Mouse (Mus musculus) forebrain, embryonic 11.5 days (tissue): ENCODE results near the gene Rnf138rt1. TPM values are rescaled to one million over a fixed set of nuclear protein-coding genes. Genes with fewer than 3 reads are reported as not detected.

Source experiments
- ATAC-seq: fragments of 200-750 bp; cut with Nextera tagmentation; replicated peaks from 2 replicates; pipeline ENCODE4 v1.8.0; 2017; ENCODE audit warnings: moderate TSS enrichment; ENCODE audit not compliant: low FRiP score
- DNase-seq: peaks from one replicate; pipeline ENCODE4 v3.0.0-alpha.2; 2017; ENCODE audit warnings: low spot score
- H3K27ac ChIP-seq: fragments of 300-500 bp; sonication (generic); 2 replicates; pipeline ENCODE4 v1.5.1; 2014; ENCODE audit warnings: low read depth, low read length
- H3K27me3 ChIP-seq: fragments of 300-500 bp; sonication (generic); 2 replicates; pipeline ENCODE4 v1.6.1; 2014; ENCODE audit warnings: mild to moderate bottlenecking, low read length, mixed read lengths; ENCODE audit not compliant: control insufficient read depth, insufficient read depth
- H3K36me3 ChIP-seq: fragments of 300-500 bp; sonication (generic); 2 replicates; pipeline ENCODE4 v1.6.1; 2014; ENCODE audit warnings: mild to moderate bottlenecking, low read length, moderate library complexity, mixed read lengths; ENCODE audit not compliant: control insufficient read depth, insufficient read depth
- H3K4me1 ChIP-seq: fragments of 300-500 bp; sonication (generic); replicated peaks from 2 replicates; pipeline ENCODE4 v1.6.1; 2014; ENCODE audit warnings: low read length, mixed read lengths; ENCODE audit not compliant: control insufficient read depth, insufficient read depth
- H3K4me2 ChIP-seq: fragments of 300-500 bp; sonication (generic); 2 replicates; pipeline ENCODE4 v1.6.1; 2014; ENCODE audit warnings: low read depth, mild to moderate bottlenecking, low read length, moderate library complexity, mixed read lengths; ENCODE audit not compliant: severe bottlenecking
- H3K4me3 ChIP-seq: fragments of 300-500 bp; sonication (generic); 2 replicates; pipeline ENCODE4 v1.5.1; 2014; ENCODE audit warnings: low read depth, low read length
- H3K9ac ChIP-seq: fragments of 300-500 bp; sonication (generic); 2 replicates; pipeline ENCODE4 v1.6.1; 2014; ENCODE audit warnings: low read length
- H3K9me3 ChIP-seq: fragments of 300-500 bp; sonication (generic); 2 replicates; pipeline ENCODE4 v1.6.1; 2016; ENCODE audit warnings: low read length, mixed read lengths; ENCODE audit not compliant: control insufficient read depth
- WGBS: fragments of 180-500 bp; shearing (Covaris S2); extraction: QIAGEN DNeasy Blood & Tissue Kit; methylation state at CpG from one replicate; pipeline ENCODE4 v1.1.7; 2014; 5-methylcytosine and 5-hydroxymethylcytosine counted together
- polyA plus RNA-seq: library from polyadenylated mRNA; unstranded; fragments of >200 nt; fragmentation: Nextera tagmentation; extraction: Ambion mirVana; gene quantifications from 2 replicates; pipeline ENCODE4 v1.2.1, GENCODE M21; 2014

Gene Rnf138rt1
- polyA plus RNA-seq, result 0.47 and 0.68 TPM in 2 replicates

DNA sequence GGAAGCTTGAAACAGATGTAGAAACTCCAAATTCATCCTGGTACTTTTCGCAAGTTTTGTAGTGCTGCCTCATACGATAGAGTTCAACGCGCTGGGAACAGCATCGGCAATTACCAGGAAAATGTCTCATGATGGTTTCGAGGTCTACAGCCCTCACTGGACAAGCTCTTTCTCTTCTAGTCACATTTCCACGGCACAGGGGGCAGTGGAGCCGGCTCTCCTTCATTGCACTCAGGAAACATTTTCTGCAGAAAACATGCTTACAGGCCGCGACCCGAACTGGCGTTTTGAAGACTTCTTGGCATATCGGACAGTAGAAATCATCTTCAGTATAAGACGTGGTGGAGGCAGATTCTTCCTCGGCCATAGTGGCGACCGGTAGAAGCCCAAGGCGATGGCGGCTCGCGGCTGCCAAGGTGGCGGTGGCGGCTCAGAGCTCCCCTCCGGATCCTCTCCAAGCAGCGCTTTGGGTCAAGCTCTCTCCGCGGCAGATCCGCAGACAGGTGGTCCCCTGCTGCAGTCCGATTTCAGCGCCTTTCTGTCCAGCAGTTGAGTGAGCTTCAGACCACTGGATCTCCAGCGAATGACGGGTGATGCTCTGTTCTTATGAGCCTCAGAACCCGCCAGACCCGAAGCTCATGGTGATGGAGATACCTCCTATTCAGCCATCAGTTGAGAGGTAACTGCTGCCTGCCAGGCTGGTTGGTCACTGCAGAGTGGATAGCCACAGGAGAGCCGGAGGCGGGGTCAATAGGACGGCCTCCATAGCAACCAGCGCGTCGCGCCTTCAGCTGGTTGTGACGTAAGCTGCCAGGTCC is at the start of gene Rnf138rt1:
Gene Rnf138rt1 (minus strand): TSS at position 713 of the 818 bp plus-strand sequence.
- ATAC-seq, result peak; percentile 89
- DNase-seq, result peak; percentile 57
- H3K4me1 ChIP-seq, result no peaks in the 10 kb centered on the region
- peak within 1 kb of the TSS; percentile 55 for H3K4me2 ChIP-seq
- H3K9me3 ChIP-seq, result no peaks in the 10 kb centered on the region
- whole genome bisulfite sequencing, result 27% methylated on average over 42 of the region's 42 CpGs
- H3K27ac ChIP-seq, result no peak within 1 kb of the TSS
- no peak within 1 kb of the TSS; the same call in 1 of the 2 replicates for H3K9ac ChIP-seq
- peak within 1 kb of the TSS; percentile 34 for H3K4me3 ChIP-seq
- H3K36me3 ChIP-seq, result no peaks in the 10 kb centered on the region
- H3K27me3 ChIP-seq, result peaks cover 9% of the 10 kb centered on the region

DNA sequence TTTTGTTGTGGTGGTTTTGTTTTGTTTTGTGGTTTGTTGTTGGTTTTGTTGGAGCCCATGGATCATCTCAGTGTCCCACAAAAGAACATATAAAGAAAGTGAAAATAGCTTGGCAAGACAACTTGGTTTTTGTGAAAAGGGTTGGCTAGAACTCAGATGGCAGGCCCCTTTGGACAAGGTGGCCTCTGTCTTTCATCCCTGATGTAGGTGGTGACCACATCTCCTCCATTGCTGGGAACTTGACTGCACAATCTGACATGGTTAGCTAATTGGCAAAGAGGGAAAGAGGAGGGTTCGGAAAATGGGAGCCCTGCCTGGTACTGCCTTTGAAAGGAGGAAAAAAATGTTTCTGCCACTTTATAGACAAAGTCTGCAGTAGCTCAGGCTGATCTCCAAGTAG is 46.1 kb upstream of the Rnf138rt1 start:
- WGBS, result 80% methylated on average over 1 of the region's 1 CpGs
- Histone ChIP-seq H3K27ac (no peak overlapping the region), H3K4me2 (no peak overlapping the region), H3K9me3 (no peaks in the 10 kb centered on the region), H3K4me3 (no peak overlapping the region), H3K4me1 (no peaks in the 10 kb centered on the region), H3K9ac (no peak overlapping the region), H3K36me3 (no peaks in the 10 kb centered on the region), H3K27me3 (no peaks in the 10 kb centered on the region; the same call in 1 of the 2 replicates)
- ATAC-seq (no peak), DNase-seq (no peak)

DNA sequence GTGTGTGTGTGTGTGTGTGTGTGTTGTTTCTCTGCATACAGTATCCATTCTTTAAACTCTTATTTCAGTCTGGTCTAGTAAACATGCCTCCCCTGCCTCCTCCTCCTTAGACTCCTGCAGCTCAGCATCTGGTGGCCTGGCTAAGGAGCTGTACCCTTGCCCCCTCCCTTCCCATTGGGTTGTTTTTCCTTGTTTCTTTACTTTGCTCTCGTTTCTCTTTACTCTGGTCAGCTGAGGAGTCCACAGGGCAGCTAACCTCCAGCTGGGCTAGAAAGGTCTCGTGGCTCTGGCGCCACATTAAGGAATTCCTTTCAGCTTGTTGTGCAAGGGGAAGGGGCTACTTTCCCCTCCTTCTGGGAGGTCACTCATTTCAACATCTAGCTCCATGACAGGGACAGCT is 5.2 kb upstream of the Rnf138rt1 start:
- Histone ChIP-seq H3K9ac (no peak overlapping the region), H3K27ac (no peak overlapping the region), H3K4me3 (no peak overlapping the region), H3K27me3 (peaks cover 6% of the 10 kb centered on the region; the same call in 1 of the 2 replicates), H3K9me3 (no peaks in the 10 kb centered on the region), H3K36me3 (no peaks in the 10 kb centered on the region), H3K4me2 (no peak overlapping the region), H3K4me1 (no peaks in the 10 kb centered on the region)
- DNase-seq (no peak), ATAC-seq (no peak)
- 44% methylated on average over 3 of the region's 3 CpGs for WGBS

DNA sequence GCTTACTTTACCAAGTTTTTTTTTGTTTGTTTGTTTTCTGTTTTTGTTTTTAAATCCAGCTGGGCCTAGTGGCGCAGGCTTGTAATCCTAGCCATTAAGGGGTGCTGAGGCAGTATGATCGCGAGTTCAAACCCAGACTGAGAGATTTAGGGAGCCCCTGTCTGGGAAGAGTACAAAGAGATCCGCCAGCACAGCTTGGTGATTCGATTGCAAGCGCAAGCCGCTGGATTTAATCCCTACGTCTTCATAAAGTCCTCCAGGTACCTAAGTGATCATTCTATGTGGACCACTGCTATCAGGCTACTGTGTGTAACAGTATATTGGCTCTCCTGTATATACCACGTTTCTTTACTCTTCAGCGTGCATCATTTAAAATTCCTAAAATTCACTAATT is 303 bp upstream of the Rnf138rt1 start:
- DNase-seq (no peak), ATAC-seq (0 out of 2 replicates have a peak, but pooled peaks have one; percentile 6)
- H3K4me3 ChIP-seq, result peak overlapping the region; percentile 34
- no peaks in the 10 kb centered on the region for H3K4me1 ChIP-seq
- H3K9me3 ChIP-seq, result no peaks in the 10 kb centered on the region
- H3K27ac ChIP-seq, result no peak overlapping the region
- no peak overlapping the region for H3K9ac ChIP-seq
- peaks cover 7% of the 10 kb centered on the region; the same call in 1 of the 2 replicates for H3K27me3 ChIP-seq
- 26% methylated on average over 10 of the region's 10 CpGs for WGBS
- no peaks in the 10 kb centered on the region for H3K36me3 ChIP-seq
- peak overlapping the region; percentile 55 for H3K4me2 ChIP-seq

DNA sequence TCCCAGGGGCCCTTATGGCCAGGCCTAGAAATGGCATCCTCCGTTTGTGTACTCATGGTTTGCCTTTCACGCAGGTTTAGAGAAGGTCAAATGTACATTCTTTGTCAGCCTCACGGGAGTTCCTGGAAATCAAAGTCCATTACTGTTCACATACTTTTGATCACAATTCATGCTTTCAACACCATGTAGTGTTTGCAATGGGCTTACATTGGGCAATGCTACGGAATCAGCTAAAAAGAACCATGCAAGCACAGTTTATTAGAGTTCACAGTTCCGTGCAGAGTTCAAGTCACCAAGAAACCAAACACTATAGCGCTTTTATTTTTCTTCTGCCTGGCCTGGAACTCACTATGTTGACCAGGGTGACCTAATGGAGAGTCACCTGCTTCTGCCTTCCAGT is 15.1 kb downstream of the Rnf138rt1 start:
- DNase-seq, result no peak
- no peaks in the 10 kb centered on the region for H3K36me3 ChIP-seq
- no peak overlapping the region for H3K4me2 ChIP-seq
- H3K4me3 ChIP-seq, result no peak overlapping the region
- H3K9ac ChIP-seq, result no peak overlapping the region
- H3K4me1 ChIP-seq, result no peaks in the 10 kb centered on the region
- H3K27me3 ChIP-seq, result peaks cover 5% of the 10 kb centered on the region
- WGBS, result 83% methylated on average over 6 of the region's 6 CpGs
- ATAC-seq, result no peak
- H3K9me3 ChIP-seq, result no peaks in the 10 kb centered on the region
- no peak overlapping the region for H3K27ac ChIP-seq

DNA sequence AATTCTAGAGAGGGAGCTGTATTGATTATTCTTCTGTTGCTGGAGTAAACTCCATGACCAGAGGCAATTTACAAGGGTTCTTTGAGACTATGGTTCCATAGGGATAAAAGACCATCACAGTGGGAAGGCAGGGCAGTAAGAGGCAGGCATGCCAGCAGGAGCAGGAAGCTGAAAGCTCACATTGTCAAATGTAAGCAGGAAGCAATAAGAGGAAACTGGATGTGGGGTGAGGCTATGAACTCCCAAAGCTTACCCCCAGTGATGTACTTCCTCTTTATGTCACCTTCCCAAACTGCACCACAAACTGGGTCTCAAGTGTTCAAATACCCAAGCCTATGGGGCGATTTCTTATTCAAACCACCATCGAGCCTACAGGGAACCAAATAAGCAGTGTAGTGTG is 17.2 kb downstream of the Rnf138rt1 start:
- WGBS, result 87% methylated on average over 2 of the region's 2 CpGs
- Histone ChIP-seq H3K9ac (no peak overlapping the region), H3K36me3 (no peaks in the 10 kb centered on the region), H3K4me1 (no peaks in the 10 kb centered on the region), H3K4me2 (no peak overlapping the region), H3K27me3 (peaks cover 3% of the 10 kb centered on the region), H3K4me3 (no peak overlapping the region), H3K9me3 (no peaks in the 10 kb centered on the region), H3K27ac (no peak overlapping the region)
- ATAC-seq (no peak), DNase-seq (no peak)

DNA sequence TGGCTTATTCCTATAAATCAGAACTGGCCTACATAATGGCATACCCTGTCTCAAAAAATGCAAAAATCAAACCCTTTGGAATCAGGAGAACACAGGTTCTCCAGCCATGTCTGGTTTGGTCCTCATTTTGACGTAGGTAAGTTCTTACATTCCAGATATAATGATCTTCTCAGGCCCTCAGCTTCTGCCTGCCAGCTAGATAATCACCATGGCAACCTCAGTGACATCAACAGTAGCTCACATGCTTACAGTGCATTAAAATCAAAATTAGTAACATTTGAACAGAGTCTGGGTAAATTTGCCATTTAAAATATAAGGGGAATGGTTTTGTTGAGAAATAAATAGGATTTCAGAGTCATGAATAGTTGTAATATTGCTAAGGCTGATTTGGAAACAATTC is 22.2 kb downstream of the Rnf138rt1 start:
- Histone ChIP-seq H3K9ac (no peak overlapping the region), H3K27ac (no peak overlapping the region), H3K4me1 (no peaks in the 10 kb centered on the region), H3K4me2 (no peak overlapping the region), H3K9me3 (no peaks in the 10 kb centered on the region), H3K27me3 (no peaks in the 10 kb centered on the region; the same call in 1 of the 2 replicates), H3K36me3 (no peaks in the 10 kb centered on the region), H3K4me3 (no peak overlapping the region)
- ATAC-seq, result no peak
- no peak for DNase-seq
- 55% methylated on average over 1 of the region's 1 CpGs for WGBS

DNA sequence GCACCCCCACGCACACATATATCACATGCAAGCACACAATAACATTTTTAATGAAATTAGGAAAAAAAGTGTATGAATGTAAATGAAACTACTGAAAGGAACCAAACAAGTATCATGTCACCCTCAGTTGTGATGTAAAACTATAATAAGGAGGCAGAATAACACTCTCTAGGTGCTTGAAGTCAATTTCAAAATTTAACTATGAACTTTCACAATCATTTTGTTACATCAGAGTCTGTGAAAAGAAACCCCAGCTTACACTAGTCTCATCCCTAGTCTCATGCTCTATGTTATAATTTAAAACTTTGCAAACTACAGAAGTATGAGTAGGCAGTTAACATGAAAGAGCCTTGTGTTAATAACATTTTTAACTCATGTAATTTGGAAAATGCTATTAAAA is 27.0 kb downstream of the Rnf138rt1 start:
- H3K4me2 ChIP-seq, result no peak overlapping the region
- WGBS, result 79% methylated on average over 1 of the region's 1 CpGs
- no peaks in the 10 kb centered on the region; the same call in 1 of the 2 replicates for H3K27me3 ChIP-seq
- no peak overlapping the region for H3K27ac ChIP-seq
- H3K9ac ChIP-seq, result no peak overlapping the region
- DNase-seq, result no peak
- H3K4me1 ChIP-seq, result no peaks in the 10 kb centered on the region
- H3K36me3 ChIP-seq, result no peaks in the 10 kb centered on the region
- ATAC-seq, result no peak
- H3K4me3 ChIP-seq, result no peak overlapping the region
- H3K9me3 ChIP-seq, result no peaks in the 10 kb centered on the region

DNA sequence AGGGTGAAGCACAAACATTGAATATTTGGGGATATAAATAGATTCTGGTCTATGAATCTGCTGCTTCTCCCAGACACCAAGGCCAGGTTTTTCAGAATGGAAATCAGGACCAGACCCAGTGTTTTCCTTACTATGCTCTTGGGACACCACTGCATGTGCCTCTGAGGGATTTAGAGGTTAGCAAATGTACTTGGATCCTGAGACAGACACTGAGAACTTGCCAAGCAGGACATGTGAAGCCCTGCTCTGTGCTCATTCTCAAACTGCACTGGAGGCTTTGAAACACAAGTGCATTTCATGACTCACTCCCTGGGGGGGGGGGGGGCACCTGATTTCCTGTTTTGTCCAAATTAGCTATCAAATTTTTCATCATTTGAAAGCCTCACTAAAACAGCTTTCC is 37.5 kb downstream of the Rnf138rt1 start:
- no peak for DNase-seq
- Histone ChIP-seq H3K36me3 (no peaks in the 10 kb centered on the region), H3K4me2 (peak overlapping the region; percentile 15; the same call in 1 of the 2 replicates), H3K4me1 (no peaks in the 10 kb centered on the region), H3K9ac (no peak overlapping the region), H3K27ac (no peak overlapping the region), H3K27me3 (peaks cover 5% of the 10 kb centered on the region; the same call in 1 of the 2 replicates), H3K9me3 (no peaks in the 10 kb centered on the region), H3K4me3 (no peak overlapping the region)
- 0 out of 2 replicates have a peak, but pooled peaks have one; percentile 7 for ATAC-seq
